Mouse (Mus musculus) heart, embryonic 16.5 days (tissue): ENCODE data around the gene Top3a. TPM values are rescaled to one million over a fixed set of nuclear protein-coding genes. Genes with fewer than 3 reads are reported as not detected.
"Not testable (repeated sequence)": the region's sequence is repeated elsewhere in the genome, so short reads cannot be mapped to it uniquely, and the experiment has no call there.

Experiments used
- ATAC-seq: fragments of 200-750 bp; cut with Nextera tagmentation; replicated peaks from 2 replicates; pipeline ENCODE4 v1.8.0; 2017; ENCODE audit warnings: moderate number of reproducible peaks; ENCODE audit not compliant: insufficient read depth, low FRiP score; ENCODE audit errors: extremely low read depth
- H3K27ac ChIP-seq: fragments of 300-500 bp; sonication (generic); 2 replicates; pipeline ENCODE4 v1.5.1; 2014; ENCODE audit warnings: mild to moderate bottlenecking, low read length, control low read depth, moderate library complexity
- H3K27me3 ChIP-seq: fragments of 300-500 bp; sonication (generic); 2 replicates; pipeline ENCODE4 v1.6.1; 2014; ENCODE audit warnings: low read length, mixed read lengths; ENCODE audit not compliant: control insufficient read depth, insufficient read depth
- H3K36me3 ChIP-seq: fragments of 300-500 bp; sonication (generic); 2 replicates; pipeline ENCODE4 v1.6.1; 2014; ENCODE audit not compliant: control insufficient read depth, insufficient read depth
- H3K4me1 ChIP-seq: fragments of 300-500 bp; sonication (generic); 2 replicates; pipeline ENCODE4 v1.6.1; 2014; ENCODE audit warnings: low read length, mixed read lengths; ENCODE audit not compliant: control insufficient read depth, insufficient read depth
- H3K4me2 ChIP-seq: fragments of 300-500 bp; sonication (generic); 2 replicates; pipeline ENCODE4 v1.6.1; 2014; ENCODE audit warnings: low read depth, mild to moderate bottlenecking, control low read depth, low read length
- H3K4me3 ChIP-seq: fragments of 300-500 bp; sonication (generic); 2 replicates; pipeline ENCODE4 v1.5.1; 2014; ENCODE audit warnings: mild to moderate bottlenecking, control low read depth, low read length
- H3K9ac ChIP-seq: fragments of 300-500 bp; sonication (generic); 2 replicates; pipeline ENCODE4 v1.6.1; 2014; ENCODE audit warnings: low read length, control low read depth
- H3K9me3 ChIP-seq: fragments of 300-500 bp; sonication (generic); replicated peaks from 2 replicates; pipeline ENCODE4 v1.6.1; 2016; ENCODE audit warnings: low read length; ENCODE audit not compliant: control insufficient read depth
- WGBS: fragments of 180-500 bp; shearing (Covaris S2); extraction: QIAGEN DNeasy Blood & Tissue Kit; methylation state at CpG from one replicate; pipeline ENCODE4 v1.1.7; 2014; 5-methylcytosine and 5-hydroxymethylcytosine counted together
- polyA plus RNA-seq: library from polyadenylated mRNA; unstranded; fragments of >200 nt; fragmentation: Nextera tagmentation; extraction: Ambion mirVana; gene quantifications from 2 replicates; pipeline ENCODE4 v1.2.1, GENCODE M21; 2015

Top3a gene
- polyA plus RNA-seq, result 9.3 and 9.8 TPM in 2 replicates

- Histone ChIP-seq H3K4me1 (peaks cover 57% of the 10 kb centered on the region), H3K27ac (peak within 1 kb of the TSS; percentile 90), H3K4me2 (peak within 1 kb of the TSS; percentile 71)
Measured at GRCm38 (mm10) chr11:60776829-60777740, at the start of gene Top3a, which contains the start of gene Smcr8. Gene Top3a, minus strand, starts transcription at chr11:60777365. Gene Smcr8, plus strand, starts transcription at chr11:60777524.

GRCm38 (mm10) chr11:60826700-60827099 lies 49.5 kb upstream of the Top3a start:
- Histone ChIP-seq H3K9ac (no peak overlapping the region), H3K9me3 (no peaks in the 10 kb centered on the region), H3K36me3 (no peaks in the 10 kb centered on the region), H3K27ac (no peak overlapping the region), H3K4me2 (no peak overlapping the region), H3K4me1 (peaks cover 5% of the 10 kb centered on the region), H3K4me3 (no peak overlapping the region), H3K27me3 (no peaks in the 10 kb centered on the region)
- no peak for ATAC-seq
- 36% methylated on average over 1 of the region's 1 CpGs for WGBS

More at GRCm38 (mm10) chr11:60776829-60777740, at the start of gene Top3a, which contains the start of gene Smcr8:
- ATAC-seq, result peak; percentile 96
- under 1% methylated on average over 62 of the region's 62 CpGs for WGBS
- Histone ChIP-seq H3K36me3 (peaks cover 3% of the 10 kb centered on the region; the same call in 1 of the 2 replicates), H3K9me3 (no peaks in the 10 kb centered on the region), H3K27me3 (no peaks in the 10 kb centered on the region), H3K4me3 (peak within 1 kb of the TSS; percentile 75), H3K9ac (peak within 1 kb of the TSS; percentile 78)

DNA sequence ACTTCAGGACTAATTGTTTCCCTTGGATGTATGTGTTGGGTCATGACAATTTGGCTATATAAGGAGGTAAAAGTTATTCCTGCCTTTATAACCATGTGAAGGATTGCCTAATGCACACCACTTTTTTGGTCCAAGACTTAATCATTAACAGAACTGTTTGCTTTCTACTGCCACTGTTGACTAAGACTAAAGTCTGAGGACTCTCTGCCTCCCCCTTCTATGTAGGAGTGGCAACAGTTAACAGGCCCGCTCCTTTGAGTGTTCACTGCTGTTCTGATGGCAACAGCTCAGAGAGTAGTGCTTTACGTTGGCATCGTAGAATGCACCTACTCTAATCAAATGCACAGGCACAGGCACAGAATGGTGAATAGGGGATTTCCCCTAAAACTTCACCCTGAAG lies 48.0 kb upstream of the Top3a start:
- no peaks in the 10 kb centered on the region for H3K36me3 ChIP-seq
- no peak overlapping the region for H3K27ac ChIP-seq
- no peaks in the 10 kb centered on the region for H3K27me3 ChIP-seq
- H3K9me3 ChIP-seq, result no peaks in the 10 kb centered on the region
- H3K4me2 ChIP-seq, result no peak overlapping the region
- WGBS, result 69% methylated on average over 3 of the region's 3 CpGs
- no peak for ATAC-seq
- H3K9ac ChIP-seq, result no peak overlapping the region
- H3K4me1 ChIP-seq, result no peaks in the 10 kb centered on the region
- H3K4me3 ChIP-seq, result no peak overlapping the region

DNA sequence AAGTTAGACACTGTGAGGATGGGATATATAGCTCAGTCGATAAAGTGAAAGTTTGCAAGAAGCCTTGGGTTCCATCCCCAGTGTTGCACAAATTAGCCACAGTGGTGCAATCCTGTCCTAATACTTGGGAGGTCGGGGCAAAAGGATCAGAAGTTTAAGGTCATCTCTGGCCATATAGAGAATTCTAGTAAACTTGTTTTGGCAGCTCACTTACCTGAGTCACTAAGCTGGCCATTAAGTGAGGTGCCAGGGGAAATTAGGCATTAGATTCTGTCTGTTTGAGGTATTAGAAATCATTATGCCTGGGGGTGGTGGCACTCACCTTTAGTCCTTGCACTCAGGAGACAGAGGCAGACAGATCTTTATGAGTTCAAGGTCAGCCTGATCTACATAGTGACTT lies 46.6 kb upstream of the Top3a start:
- Histone ChIP-seq H3K27ac (no peak overlapping the region), H3K4me2 (no peak overlapping the region), H3K9me3 (no peaks in the 10 kb centered on the region), H3K27me3 (no peaks in the 10 kb centered on the region), H3K36me3 (no peaks in the 10 kb centered on the region), H3K9ac (no peak overlapping the region), H3K4me3 (no peak overlapping the region), H3K4me1 (no peaks in the 10 kb centered on the region)
- 62% methylated on average over 2 of the region's 2 CpGs for WGBS
- ATAC-seq, result no peak

DNA sequence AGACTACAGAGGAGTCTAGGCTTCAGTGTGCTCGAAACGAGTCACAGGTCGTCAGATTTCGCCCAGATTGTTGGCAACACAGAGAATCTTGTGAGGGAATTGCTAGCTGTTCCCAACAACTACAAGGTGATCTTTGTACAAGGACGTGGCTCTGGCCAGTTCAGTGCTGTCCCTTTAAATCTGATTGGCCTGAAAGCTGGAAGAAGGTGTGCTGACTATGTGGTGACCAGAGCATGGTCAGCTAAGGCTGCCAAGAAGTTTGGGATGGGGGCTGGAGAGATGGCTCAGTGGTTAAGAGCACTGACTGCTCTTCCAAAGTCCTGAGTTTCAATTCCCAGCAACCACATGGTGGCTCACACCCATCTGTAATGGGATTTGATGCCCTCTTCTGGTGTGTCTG lies 39.2 kb upstream of the Top3a start:
- H3K4me3 ChIP-seq, result no peak overlapping the region
- H3K4me1 ChIP-seq, result no peaks in the 10 kb centered on the region
- no peak for ATAC-seq
- no peak overlapping the region for H3K4me2 ChIP-seq
- H3K9ac ChIP-seq, result no peak overlapping the region
- H3K36me3 ChIP-seq, result no peaks in the 10 kb centered on the region
- no peak overlapping the region for H3K27ac ChIP-seq
- no peaks in the 10 kb centered on the region for H3K9me3 ChIP-seq
- no peaks in the 10 kb centered on the region for H3K27me3 ChIP-seq
- 60% methylated on average over 5 of the region's 5 CpGs for WGBS

GRCm38 (mm10) chr11:60811618-60812017 lies 34.5 kb upstream of the Top3a start, which contains the start of gene Shmt1:
Gene Shmt1, minus strand, starts transcription at chr11:60811718.
- peaks cover 29% of the 10 kb centered on the region for H3K4me1 ChIP-seq
- H3K4me2 ChIP-seq, result peak within 1 kb of the TSS; percentile 88
- ATAC-seq, H3K27ac ChIP-seq, H3K27me3 ChIP-seq, H3K36me3 ChIP-seq, H3K9me3 ChIP-seq: not testable (repeated sequence)
- WGBS, result 24% methylated on average over 6 of the region's 6 CpGs
- H3K9ac ChIP-seq, result peak within 1 kb of the TSS; percentile 53
- H3K4me3 ChIP-seq, result peak within 1 kb of the TSS; percentile 58

GRCm38 (mm10) chr11:60811054-60811460 lies 33.9 kb upstream of the Top3a start:
- Histone ChIP-seq H3K9me3 (no peaks in the 10 kb centered on the region), H3K27me3 (no peaks in the 10 kb centered on the region), H3K27ac (no peak overlapping the region), H3K4me3 (peak overlapping the region; percentile 58), H3K4me1 (peaks cover 29% of the 10 kb centered on the region), H3K4me2 (peak overlapping the region; percentile 88), H3K9ac (peak overlapping the region; percentile 53), H3K36me3 (no peaks in the 10 kb centered on the region)
- peak; percentile 99 for ATAC-seq
- 0% methylated on average over 29 of the region's 29 CpGs for WGBS

DNA sequence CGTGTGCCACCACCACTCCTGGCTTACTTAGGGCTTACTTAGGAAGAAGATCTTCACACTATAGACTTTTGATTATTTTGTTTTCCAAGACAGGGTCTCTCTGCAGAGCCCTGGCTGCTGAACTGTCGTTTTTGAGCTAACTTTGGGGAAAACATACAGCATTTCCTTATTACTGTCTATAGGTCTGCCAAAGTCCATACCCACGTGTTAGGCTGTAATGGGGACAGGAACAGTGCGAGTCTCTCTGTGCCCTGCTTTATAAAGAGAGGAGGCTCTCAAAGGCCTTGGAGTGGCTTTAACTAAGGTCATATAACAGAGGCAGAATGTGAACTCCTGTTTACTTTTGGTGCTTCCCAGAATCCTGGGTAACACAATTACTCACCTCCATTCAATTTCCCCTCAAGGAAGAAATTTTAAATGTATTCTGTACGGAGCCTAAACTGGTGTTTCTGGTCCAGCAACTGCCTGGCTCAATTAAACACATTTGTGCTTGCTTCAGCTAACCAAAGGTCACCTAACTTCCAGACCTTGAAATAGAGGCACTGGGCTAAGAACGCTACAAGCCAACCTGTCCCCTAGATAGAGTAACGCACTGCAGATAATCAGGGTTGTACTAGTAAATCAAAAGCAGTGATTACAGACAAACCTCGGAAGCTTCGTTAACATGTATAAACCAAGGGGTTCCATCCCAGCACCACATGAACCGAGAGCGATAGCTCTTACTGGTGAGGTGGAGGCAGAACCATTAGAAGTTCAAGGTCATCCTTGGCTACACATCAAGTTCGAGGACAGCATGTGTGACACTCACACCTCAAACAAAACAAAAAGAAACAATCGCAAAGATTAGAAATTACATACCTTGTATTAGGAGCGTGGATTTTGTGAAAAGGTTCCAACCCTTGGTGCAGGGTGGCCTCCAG lies 33.1 kb upstream of the Top3a start:
- Histone ChIP-seq H3K27me3 (no peaks in the 10 kb centered on the region), H3K36me3 (no peaks in the 10 kb centered on the region), H3K4me3 (peak overlapping the region; percentile 58), H3K4me1 (peaks cover 29% of the 10 kb centered on the region), H3K27ac (peak overlapping the region; percentile 32; the same call in 1 of the 2 replicates), H3K4me2 (peak overlapping the region; percentile 88), H3K9me3 (no peaks in the 10 kb centered on the region), H3K9ac (peak overlapping the region; percentile 50)
- ATAC-seq, result no peak
- WGBS, result 18% methylated on average over 14 of the region's 14 CpGs
